ENCODE assay signal across 14 mouse cellular contexts in the genomic region with DNA sequence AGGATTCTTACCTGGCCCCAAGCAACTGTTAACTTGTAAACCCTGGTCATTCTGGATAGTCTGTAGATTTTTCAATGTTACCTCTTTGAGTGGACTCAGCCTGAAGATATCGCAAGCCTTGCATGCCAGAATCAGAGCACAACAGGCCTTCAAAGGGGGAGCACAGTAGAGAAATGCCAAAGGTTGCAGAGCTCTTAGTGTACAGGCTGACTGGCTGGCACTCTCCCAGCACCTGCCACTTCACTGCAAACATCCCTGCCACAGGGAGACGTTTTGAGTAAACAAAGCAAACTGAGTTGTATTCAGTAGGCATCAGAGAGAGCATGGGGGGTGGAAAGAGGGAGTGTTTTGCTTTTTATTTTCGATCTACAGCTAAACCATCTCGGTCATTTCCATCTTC.
DNase-seq lines count a peak whose midpoint lies in the region; ATAC-seq and TF ChIP-seq lines count a peak whose summit lies in the region.
"Had no signal": no experiment of that assay in that cellular context is flagged by ENCODE, and none has a peak within 500 bp of the region (broad histone marks: within the 10 kb centered on the region; RNA-seq: fewer than 3 reads in every experiment).

No protein-coding gene starts in this region.

- H3K79me2 ChIP-seq in C2C12 (ENCODE audit: control insufficient read depth, insufficient read depth), result no peaks in the 10 kb centered on the region

- DNase-seq in kidney, adult 11 months, result peak; percentile 6
- DNase-seq in fibroblast of lung, adult 2 months (ENCODE audit: low read depth), result peak; percentile 21
- peak; percentile 40 to 43 for DNase-seq in kidney, postnatal 25 days
- no peak for DNase-seq in natural killer cell, adult 2 months (ENCODE audit: low spot score in 2 of 2)
- no peak for DNase-seq in thymus, postnatal 10 days (ENCODE audit: low spot score in 2 of 2)
- DNase-seq in ovary, postnatal 10 days (ENCODE audit: low spot score), result no peak
- DNase-seq: cerebellum, adult 2 months; lung, postnatal 14 days; thymus, postnatal 4 days had no signal

- no peak overlapping the region for H3K9ac ChIP-seq in kidney, embryonic 16.5 days (replicated peaks; ENCODE audit: low read length)
- H3K9ac ChIP-seq: limb, embryonic 12.5 days had no signal

- WGBS in kidney, embryonic 16.5 days, result 60% methylated on average over 4 of the region's 4 CpGs

- ATAC-seq in kidney, embryonic 16.5 days (ENCODE audit: low FRiP score, low TSS enrichment), result no peak

- no peak overlapping the region for H3K4me2 ChIP-seq in kidney, embryonic 16.5 days (replicated peaks; ENCODE audit: low read depth, low read length)
- H3K4me2 ChIP-seq: heart, embryonic 11.5 days; limb, embryonic 12.5 days had no signal

- no peaks in the 10 kb centered on the region for H3K36me3 ChIP-seq in kidney, embryonic 16.5 days (ENCODE audit: insufficient read depth, low read length)
- no peaks in the 10 kb centered on the region for H3K36me3 ChIP-seq in C2C12 (ENCODE audit: control insufficient read depth, insufficient read depth)
- H3K36me3 ChIP-seq: limb, embryonic 12.5 days had no signal

- no peak overlapping the region for H3K27ac ChIP-seq in kidney, embryonic 16.5 days (ENCODE audit: low read length)
- H3K27ac ChIP-seq: kidney, postnatal 0 days; limb, embryonic 12.5 days had no signal

- no peaks in the 10 kb centered on the region for H3K79me3 ChIP-seq in C2C12 (ENCODE audit: low read depth)

- no peak for TF ChIP-seq CTCF in C2C12 (IDR thresholded peaks at IDR 0.05; ENCODE audit: control insufficient read depth, insufficient read depth, insufficient read length)

- no peaks in the 10 kb centered on the region for H3K4me1 ChIP-seq in kidney, embryonic 16.5 days (ENCODE audit: insufficient read depth, low read length)
- H3K4me1 ChIP-seq: limb, embryonic 12.5 days had no signal

- no peaks in the 10 kb centered on the region for H3K9me3 ChIP-seq in kidney, embryonic 16.5 days (ENCODE audit: low read length)
- H3K9me3 ChIP-seq: limb, embryonic 12.5 days had no signal

- no peak overlapping the region for H3K4me3 ChIP-seq in kidney, embryonic 16.5 days (ENCODE audit: low read length)
- no peak overlapping the region for H3K4me3 ChIP-seq in C2C12 (ENCODE audit: insufficient read depth, poor library complexity, severe bottlenecking)
- H3K4me3 ChIP-seq: limb, embryonic 12.5 days had no signal

- no peak overlapping the region for H3ac ChIP-seq in C2C12 (ENCODE audit: control insufficient read depth, insufficient read length, low read depth)

- H3K27me3 ChIP-seq in kidney, embryonic 16.5 days (ENCODE audit: insufficient read depth, low read length), result no peaks in the 10 kb centered on the region
- H3K27me3 ChIP-seq in C2C12 (ENCODE audit: control insufficient read depth, insufficient read depth, insufficient read length), result no peaks in the 10 kb centered on the region
- H3K27me3 ChIP-seq: limb, embryonic 12.5 days had no signal

TF ChIP-seq in C2C12, 6 proteins besides CTCF, POLR2A, EP300 and RAD21:
- TF ChIP-seq CEBPB (IDR thresholded peaks at IDR 0.05; ENCODE audit: low read depth) (no peak), USF1 (IDR thresholded peaks at IDR 0.05; ENCODE audit: low read depth) (no peak), MYOD1 (IDR thresholded peaks at IDR 0.05; ENCODE audit: control insufficient read depth, insufficient read length, low read depth) (peak; percentile 10)

Comparison
In these comparisons a context has a peak if more than half of its experiments do, and no peak if none do; other contexts are left out.
1. DNase-seq: peak in kidney, adult 11 months (single experiment), fibroblast of lung, adult 2 months (single experiment) and kidney, postnatal 25 days (2 of 2); none in natural killer cell, adult 2 months (0 of 2), thymus, postnatal 10 days (0 of 2) and ovary, postnatal 10 days (single experiment).